Mouse (Mus musculus): ENCODE data around the gene Hcn2. TPM values are rescaled to one million over a fixed set of nuclear protein-coding genes. Genes with fewer than 3 reads are reported as not detected.

Hcn2 gene
- polyA plus RNA-seq (2015; fragmentation: Nextera tagmentation; extraction: Ambion mirVana) = 2.0 and 3.0 TPM in 2 replicates

DNA sequence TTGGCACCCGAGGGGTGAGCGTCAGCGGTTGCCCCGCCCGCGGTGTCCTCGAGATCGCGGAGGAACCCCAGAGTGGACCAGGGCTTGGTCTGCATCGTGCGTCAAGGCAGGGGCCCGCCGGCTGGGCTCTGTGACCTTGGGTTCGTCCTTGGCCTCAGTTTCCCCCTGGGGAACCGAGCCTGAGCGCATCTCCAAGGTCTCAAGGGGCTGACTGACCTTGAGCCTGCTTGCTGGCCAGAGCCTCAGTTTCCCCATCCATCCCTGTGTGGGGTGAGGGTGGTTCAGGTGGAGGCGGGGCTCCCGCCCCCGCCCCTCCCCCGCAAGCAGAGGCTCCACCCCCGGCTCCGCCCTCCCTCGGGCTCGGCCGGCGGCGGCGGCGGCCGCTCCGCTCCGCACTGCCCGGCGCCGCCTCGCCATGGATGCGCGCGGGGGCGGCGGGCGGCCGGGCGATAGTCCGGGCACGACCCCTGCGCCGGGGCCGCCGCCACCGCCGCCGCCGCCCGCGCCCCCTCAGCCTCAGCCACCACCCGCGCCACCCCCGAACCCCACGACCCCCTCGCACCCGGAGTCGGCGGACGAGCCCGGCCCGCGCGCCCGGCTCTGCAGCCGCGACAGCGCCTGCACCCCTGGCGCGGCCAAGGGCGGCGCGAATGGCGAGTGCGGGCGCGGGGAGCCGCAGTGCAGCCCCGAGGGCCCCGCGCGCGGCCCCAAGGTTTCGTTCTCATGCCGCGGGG lies at the start of gene Hcn2:
Hcn2 (plus strand) TSS at position 381 of the 734 bp plus-strand sequence.
- H3K27ac ChIP-seq (replicated peaks) = peak within 1 kb of the TSS; percentile 78
- WGBS = 1% methylated on average over 60 of the region's 91 CpGs
- ATAC-seq (ENCODE audit: low FRiP score) = peak; percentile 68

DNA sequence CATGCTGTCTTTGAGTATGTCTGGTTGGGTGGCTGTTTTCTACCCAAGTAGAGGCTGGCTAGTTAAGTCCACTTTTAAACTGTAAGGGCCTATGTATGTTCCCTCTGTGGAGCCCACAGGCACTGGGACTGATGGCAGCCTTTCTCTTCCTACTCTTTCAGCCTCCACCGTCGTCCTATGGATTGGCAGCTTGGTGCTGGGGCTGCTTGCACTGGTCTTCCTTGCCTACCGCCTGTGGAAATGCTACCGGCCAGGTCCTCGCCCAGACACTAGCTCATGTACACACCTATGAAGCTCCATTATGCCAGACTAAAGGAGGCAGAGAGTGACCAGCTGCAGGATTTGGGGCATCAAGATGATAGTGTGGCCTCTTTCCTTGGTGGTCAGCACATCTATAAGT lies 48.4 kb upstream of the Hcn2 start:
- peaks cover 5% of the 10 kb centered on the region; the same call in 1 of the 2 replicates for H3K36me3 ChIP-seq
- H3K27me3 ChIP-seq (replicated peaks) = no peaks in the 10 kb centered on the region
- 73% methylated on average over 5 of the region's 5 CpGs for WGBS
- peak overlapping the region; percentile 61 for H3K4me3 ChIP-seq (replicated peaks)
- peak overlapping the region; percentile 94 for H3K27ac ChIP-seq (replicated peaks)
- peaks cover 40% of the 10 kb centered on the region for H3K4me1 ChIP-seq
- no peak for ATAC-seq (ENCODE audit: low FRiP score)
- peak overlapping the region; percentile 76; the same call in 1 of the 2 replicates for H3K9ac ChIP-seq (replicated peaks)
- H3K9me3 ChIP-seq (replicated peaks) = no peaks in the 10 kb centered on the region
- H3K4me2 ChIP-seq = peak overlapping the region; percentile 95

More for the DNA sequence above, at the start of gene Hcn2:
- H3K9me3 ChIP-seq (replicated peaks) = no peaks in the 10 kb centered on the region
- peak within 1 kb of the TSS; percentile 87 for H3K4me2 ChIP-seq
- H3K4me3 ChIP-seq (replicated peaks) = peak within 1 kb of the TSS; percentile 78
- peaks cover 51% of the 10 kb centered on the region for H3K27me3 ChIP-seq (replicated peaks)
- H3K36me3 ChIP-seq = peaks cover 11% of the 10 kb centered on the region
- peaks cover 31% of the 10 kb centered on the region for H3K4me1 ChIP-seq
- peak within 1 kb of the TSS; percentile 75 for H3K9ac ChIP-seq (replicated peaks)

DNA sequence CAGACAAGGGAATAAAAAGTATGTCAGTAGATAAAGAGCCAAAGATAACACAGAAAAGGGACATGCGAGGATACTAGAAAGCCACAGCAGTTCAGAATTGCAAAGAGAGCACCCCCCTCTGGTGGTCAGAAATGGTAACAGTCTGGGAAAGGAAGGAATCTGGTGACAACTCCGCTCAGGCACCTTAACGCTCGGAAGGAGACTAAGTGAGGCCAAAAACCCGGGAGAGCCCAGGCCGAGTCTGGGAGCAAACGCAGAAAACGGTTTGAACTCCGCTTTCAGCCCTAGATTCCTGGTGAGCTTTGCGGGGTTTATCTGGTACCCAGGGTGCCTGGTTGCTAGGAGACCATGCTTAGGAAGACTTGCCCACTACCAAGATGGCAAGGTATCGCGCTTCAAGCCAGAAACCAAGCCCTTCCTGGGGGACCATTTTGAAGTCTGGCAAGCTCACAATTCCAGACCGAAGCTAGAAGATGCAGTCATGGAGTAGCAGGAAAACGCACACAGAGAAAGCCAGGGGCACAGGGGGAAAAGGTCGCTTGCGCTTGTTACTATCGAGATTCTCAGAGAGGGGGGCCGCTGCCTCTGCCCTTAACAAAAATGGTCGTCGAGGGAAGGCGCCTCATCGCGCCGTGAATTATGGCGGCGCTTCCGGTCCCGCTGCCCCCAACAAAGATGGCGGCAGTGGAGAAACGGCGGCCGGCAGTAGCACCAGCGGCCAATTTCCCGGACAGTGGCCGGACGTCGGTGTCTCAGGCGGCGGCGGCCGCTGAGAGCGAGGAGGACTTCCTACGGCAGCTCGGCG lies 47.5 kb upstream of the Hcn2 start, which contains the start of gene Tpgs1:
Tpgs1 (plus strand) TSS at position 599 of the 805 bp plus-strand sequence.
- peak within 1 kb of the TSS; percentile 61 for H3K4me3 ChIP-seq (replicated peaks)
- no peaks in the 10 kb centered on the region for H3K9me3 ChIP-seq (replicated peaks)
- peak; percentile 87 for ATAC-seq (ENCODE audit: low FRiP score)
- under 1% methylated on average over 45 of the region's 45 CpGs for WGBS
- peaks cover 37% of the 10 kb centered on the region for H3K4me1 ChIP-seq
- H3K9ac ChIP-seq (replicated peaks) = peak within 1 kb of the TSS; percentile 76
- H3K27ac ChIP-seq (replicated peaks) = peak within 1 kb of the TSS; percentile 94
- H3K4me2 ChIP-seq = peak within 1 kb of the TSS; percentile 95
- H3K36me3 ChIP-seq = peaks cover 11% of the 10 kb centered on the region; the same call in 1 of the 2 replicates
- no peaks in the 10 kb centered on the region for H3K27me3 ChIP-seq (replicated peaks)

DNA sequence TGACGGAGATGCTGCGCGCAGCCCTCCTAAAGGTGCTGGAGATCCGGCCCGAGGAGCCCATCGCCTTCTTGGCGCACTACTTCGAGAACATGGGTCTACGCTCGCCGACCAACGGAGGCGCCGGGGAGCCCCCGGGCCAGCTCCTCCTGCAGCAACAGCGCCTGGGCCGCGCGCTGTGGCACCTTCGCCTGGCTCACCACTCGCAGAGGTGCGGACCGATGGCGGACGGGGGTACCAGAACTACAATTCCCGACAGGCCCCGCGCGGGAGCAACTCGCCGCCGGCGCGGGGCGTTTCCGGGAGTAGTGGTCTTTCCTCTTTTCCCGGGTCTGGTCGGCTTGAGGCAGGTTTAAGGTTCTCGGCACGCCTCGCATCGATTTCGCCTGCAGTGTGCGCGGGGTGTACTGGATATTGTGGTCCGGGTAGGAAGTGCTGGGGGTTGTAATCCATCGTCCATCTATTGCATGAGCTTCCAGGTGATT lies 46.8 kb upstream of the Hcn2 start:
- H3K4me2 ChIP-seq = peak overlapping the region; percentile 95

GRCm38 (mm10) chr10:79670071-79670888 lies 46.2 kb upstream of the Hcn2 start:
- peak overlapping the region; percentile 94 for H3K27ac ChIP-seq (replicated peaks)
- H3K9ac ChIP-seq (replicated peaks) = peak overlapping the region; percentile 76
- 22% methylated on average over 15 of the region's 15 CpGs for WGBS
- H3K27me3 ChIP-seq (replicated peaks) = no peaks in the 10 kb centered on the region
- no peaks in the 10 kb centered on the region for H3K9me3 ChIP-seq (replicated peaks)
- H3K4me1 ChIP-seq = peaks cover 33% of the 10 kb centered on the region
- peaks cover 12% of the 10 kb centered on the region for H3K36me3 ChIP-seq
- peak overlapping the region; percentile 61 for H3K4me3 ChIP-seq (replicated peaks)
- H3K4me2 ChIP-seq = peak overlapping the region; percentile 95
- ATAC-seq (ENCODE audit: low FRiP score) = peak; percentile 15

More for the DNA sequence above, 46.8 kb upstream of the Hcn2 start:
- H3K27ac ChIP-seq (replicated peaks) = peak overlapping the region; percentile 94
- no peaks in the 10 kb centered on the region for H3K9me3 ChIP-seq (replicated peaks)
- no peaks in the 10 kb centered on the region for H3K27me3 ChIP-seq (replicated peaks)
- peak; percentile 68 for ATAC-seq (ENCODE audit: low FRiP score)
- peaks cover 11% of the 10 kb centered on the region; the same call in 1 of the 2 replicates for H3K36me3 ChIP-seq
- H3K4me1 ChIP-seq = peaks cover 33% of the 10 kb centered on the region
- 0% methylated on average over 47 of the region's 47 CpGs for WGBS
- peak overlapping the region; percentile 61 for H3K4me3 ChIP-seq (replicated peaks)
- peak overlapping the region; percentile 76 for H3K9ac ChIP-seq (replicated peaks)

- ATAC-seq (ENCODE audit: low FRiP score) = no peak
- H3K27ac ChIP-seq (replicated peaks) = no peak overlapping the region
- peaks cover 33% of the 10 kb centered on the region for H3K4me1 ChIP-seq
- H3K4me2 ChIP-seq = peak overlapping the region; percentile 95
- H3K36me3 ChIP-seq = peaks cover 25% of the 10 kb centered on the region
- no peaks in the 10 kb centered on the region for H3K27me3 ChIP-seq (replicated peaks)
- peak overlapping the region; percentile 61; the same call in 1 of the 2 replicates for H3K4me3 ChIP-seq (replicated peaks)
- peak overlapping the region; percentile 76; the same call in 1 of the 2 replicates for H3K9ac ChIP-seq (replicated peaks)
- 29% methylated on average over 6 of the region's 6 CpGs for WGBS
- no peaks in the 10 kb centered on the region for H3K9me3 ChIP-seq (replicated peaks)
These were observed 44.9 kb upstream of the Hcn2 start for GRCm38 (mm10) chr10:79671396-79672087.

DNA sequence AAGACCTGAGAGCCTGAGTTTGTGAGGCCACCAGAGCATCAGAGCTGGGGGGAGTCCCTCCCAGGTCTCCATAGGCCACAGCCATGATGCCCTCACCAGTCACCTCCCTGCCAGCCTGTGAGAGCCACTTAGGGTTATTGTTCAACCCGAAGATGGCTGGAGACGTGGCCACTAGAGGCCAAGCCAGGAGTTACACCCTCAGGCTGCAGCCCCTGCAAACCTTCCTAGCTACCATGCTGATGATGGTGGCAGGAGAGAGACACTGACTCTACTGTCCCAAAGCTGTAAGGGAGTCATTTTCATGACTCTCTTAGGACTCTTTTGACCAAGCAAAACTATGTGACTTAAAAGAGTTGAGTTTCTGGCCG lies 44.4 kb upstream of the Hcn2 start:
- ATAC-seq (ENCODE audit: low FRiP score) = no peak
- peak overlapping the region; percentile 5; the same call in 1 of the 2 replicates for H3K4me2 ChIP-seq
- no peak overlapping the region for H3K27ac ChIP-seq (replicated peaks)
- no peaks in the 10 kb centered on the region for H3K9me3 ChIP-seq (replicated peaks)
- H3K36me3 ChIP-seq = peaks cover 28% of the 10 kb centered on the region
- no peak overlapping the region for H3K4me3 ChIP-seq (replicated peaks)
- WGBS = 49% methylated on average over 3 of the region's 3 CpGs
- H3K4me1 ChIP-seq = peaks cover 33% of the 10 kb centered on the region
- H3K9ac ChIP-seq (replicated peaks) = 0 out of 2 replicates have a peak overlapping the region, but pooled peaks have one; percentile 14
- H3K27me3 ChIP-seq (replicated peaks) = no peaks in the 10 kb centered on the region

GRCm38 (mm10) chr10:79673054-79673453 lies 43.4 kb upstream of the Hcn2 start:
- peaks cover 28% of the 10 kb centered on the region for H3K36me3 ChIP-seq
- no peaks in the 10 kb centered on the region for H3K9me3 ChIP-seq (replicated peaks)
- no peak overlapping the region for H3K9ac ChIP-seq (replicated peaks)
- H3K27me3 ChIP-seq (replicated peaks) = no peaks in the 10 kb centered on the region
- H3K27ac ChIP-seq (replicated peaks) = no peak overlapping the region
- no peak overlapping the region for H3K4me2 ChIP-seq
- no peak overlapping the region for H3K4me3 ChIP-seq (replicated peaks)
- ATAC-seq (ENCODE audit: low FRiP score) = no peak
- peaks cover 28% of the 10 kb centered on the region for H3K4me1 ChIP-seq
- WGBS = 94% methylated on average over 3 of the region's 3 CpGs

GRCm38 (mm10) chr10:79675346-79676035 lies 40.9 kb upstream of the Hcn2 start:
- WGBS = 70% methylated on average over 44 of the region's 44 CpGs

More at GRCm38 (mm10) chr10:79675346-79676035, 40.9 kb upstream of the Hcn2 start:
- no peaks in the 10 kb centered on the region for H3K9me3 ChIP-seq (replicated peaks)
- no peak overlapping the region for H3K9ac ChIP-seq (replicated peaks)
- H3K36me3 ChIP-seq = peaks cover 28% of the 10 kb centered on the region
- H3K4me3 ChIP-seq (replicated peaks) = no peak overlapping the region
- no peak for ATAC-seq (ENCODE audit: low FRiP score)
- peaks cover 18% of the 10 kb centered on the region for H3K4me1 ChIP-seq
- H3K27ac ChIP-seq (replicated peaks) = no peak overlapping the region
- H3K4me2 ChIP-seq = no peak overlapping the region
- H3K27me3 ChIP-seq (replicated peaks) = no peaks in the 10 kb centered on the region
